Mouse (Mus musculus): ENCODE measurements around the gene Cc2d2b. TPM values are rescaled to one million over a fixed set of nuclear protein-coding genes. Genes with fewer than 3 reads are reported as not detected.

The Cc2d2b gene
- total and polyA plus RNA-seq, 3 experiments: not detected

DNA sequence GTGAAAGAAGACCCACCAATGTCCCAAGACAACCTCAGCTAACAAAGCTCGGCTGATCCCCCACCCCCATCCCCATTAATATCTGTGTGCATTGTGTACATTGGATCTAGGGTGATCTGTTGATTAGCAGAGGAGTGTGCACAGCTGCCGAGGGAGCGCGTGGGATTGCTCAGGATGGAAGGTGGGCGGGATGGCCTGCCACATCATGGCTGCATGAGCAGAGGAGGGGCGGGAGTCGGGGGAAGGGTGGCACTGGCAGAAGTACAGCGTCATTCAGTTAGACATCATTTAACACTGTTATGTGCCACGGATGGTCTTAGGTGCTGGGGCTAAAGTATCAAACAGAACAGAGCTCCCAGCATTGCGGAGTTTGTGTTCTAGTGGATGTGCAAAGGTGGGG, 25.0 kb upstream of the Cc2d2b start:
- DNase-seq (ENCODE audit: extremely low read depth): no peak
- in situ Hi-C loops (cut with MboI; ENCODE audit: low pct_ligation_motif_present, low pct_unique_long_range_greater_than_20kb, low sequenced_read_pairs) (loop anchor here (5.0 to 25.0 kb wide), 3 partner anchors 46 to 336 kb away; partner anchors contain the start of genes Entpd1 and Tctn3), dilution Hi-C loops (cut with MboI; ENCODE audit: extremely low pct_ligation_motif_present, extremely low pct_unique_long_range_greater_than_20kb, low sequenced_read_pairs) (no loop called here)
- peaks cover 0 to 6% of the 10 kb centered on the region in 2 experiments; a peak in 2 of 4 replicates for H3K4me1 ChIP-seq (ENCODE audit: control insufficient read depth in 1 of 2, insufficient read depth in 2 of 2)
- H3K4me2 ChIP-seq (ENCODE audit: insufficient read depth, low read depth, poor library complexity, severe bottlenecking): no peak overlapping the region
- no peak overlapping the region for H3K9ac ChIP-seq (ENCODE audit: insufficient read depth, low read depth)
- no peaks in the 10 kb centered on the region for H3K79me2 ChIP-seq (replicated peaks; ENCODE audit: control insufficient read depth, extremely low read depth, insufficient read depth, poor library complexity, severe bottlenecking)
- no peak for TF ChIP-seq RCOR1 (conservative IDR thresholded peaks at IDR 0.05; ENCODE audit: low read depth, low read length)
- TF ChIP-seq E2F4 (IDR thresholded peaks at IDR 0.05; ENCODE audit: insufficient replicate concordance, low read depth, low read length): no peak
- TF ChIP-seq NELFE (IDR thresholded peaks at IDR 0.05; ENCODE audit: low read depth, low read length): no peak
- no peak for TF ChIP-seq MEF2A (IDR thresholded peaks at IDR 0.05; ENCODE audit: borderline replicate concordance, low read depth, low read length)
- TF ChIP-seq ZKSCAN1 (IDR thresholded peaks at IDR 0.05; ENCODE audit: borderline replicate concordance, low read depth, low read length): no peak
- TF ChIP-seq CHD2 (IDR thresholded peaks at IDR 0.05; ENCODE audit: low read length): no peak
- no peak for TF ChIP-seq CTCF (conservative IDR thresholded peaks at IDR 0.05 in 1 of 2, IDR thresholded peaks at IDR 0.05 in 1 of 2; ENCODE audit: low read depth in 2 of 2, low read length in 2 of 2)
- no peak for TF ChIP-seq ZC3H11A (IDR thresholded peaks at IDR 0.05; ENCODE audit: low read depth, low read length)
- no peak for TF ChIP-seq IRF4 (IDR thresholded peaks at IDR 0.05; ENCODE audit: low read depth, low read length)
- no peak for TF ChIP-seq POLR2AphosphoS2 (IDR thresholded peaks at IDR 0.05; ENCODE audit: low read depth, low read length)
- TF ChIP-seq TCF12 (IDR thresholded peaks at IDR 0.05; ENCODE audit: low read depth, low read length): no peak
- no peak for TF ChIP-seq MAFK (IDR thresholded peaks at IDR 0.05; ENCODE audit: insufficient replicate concordance, low read length)
- no peak for TF ChIP-seq JUND (conservative IDR thresholded peaks at IDR 0.05; ENCODE audit: low read depth, low read length)
- no peak for TF ChIP-seq USF1 (IDR thresholded peaks at IDR 0.05; ENCODE audit: low read depth, low read length)
- TF ChIP-seq GABPA (IDR thresholded peaks at IDR 0.05; ENCODE audit: insufficient replicate concordance, low read depth, low read length): no peak
- no peak for TF ChIP-seq TBP (conservative IDR thresholded peaks at IDR 0.05; ENCODE audit: low read depth, low read length)
- no peak overlapping the region for H3K4me3 ChIP-seq (replicated peaks in 1 of 3; ENCODE audit: low read depth in 2 of 3, low read length in 2 of 3, poor library complexity in 1 of 3)
- peaks cover 43 to 83% of the 10 kb centered on the region in 2 experiments for H3K36me3 ChIP-seq (replicated peaks in 1 of 2; ENCODE audit: control insufficient read depth in 1 of 2, insufficient read depth in 1 of 2, low read length in 1 of 2)
- H3K27me3 ChIP-seq (replicated peaks): no peaks in the 10 kb centered on the region
- no peak overlapping the region for H3K27ac ChIP-seq (ENCODE audit: insufficient read depth, low read depth)
- no peaks in the 10 kb centered on the region for H3K9me3 ChIP-seq (replicated peaks; ENCODE audit: low read length)

DNA sequence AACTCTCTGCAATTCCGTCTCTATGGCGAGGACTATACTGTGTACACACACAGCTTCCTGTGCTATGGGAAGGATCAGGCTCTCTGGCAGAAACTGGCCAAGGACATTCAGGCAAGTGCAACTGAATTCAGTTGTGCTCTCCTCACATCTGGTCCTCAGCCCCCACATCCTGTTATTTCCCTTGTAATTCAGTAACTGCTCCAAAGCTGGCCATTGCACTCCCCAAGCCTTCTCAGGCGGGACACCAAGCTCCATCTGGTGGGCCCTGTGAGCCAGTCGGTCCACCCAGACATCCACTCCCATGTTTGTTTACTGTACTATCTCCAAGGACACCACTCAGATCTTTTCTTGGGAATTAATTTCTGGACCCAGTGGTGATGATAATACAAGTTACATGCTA, 22.4 kb upstream of the Cc2d2b start:
- H3K79me2 ChIP-seq (replicated peaks; ENCODE audit: control insufficient read depth, extremely low read depth, insufficient read depth, poor library complexity, severe bottlenecking): no peaks in the 10 kb centered on the region
- no peak overlapping the region for H3K9ac ChIP-seq (ENCODE audit: insufficient read depth, low read depth)
- dilution Hi-C loops (cut with MboI; ENCODE audit: extremely low pct_ligation_motif_present, extremely low pct_unique_long_range_greater_than_20kb, low sequenced_read_pairs) (no loop called here), in situ Hi-C loops (cut with MboI; ENCODE audit: low pct_ligation_motif_present, low pct_unique_long_range_greater_than_20kb, low sequenced_read_pairs) (no loop called here)
- TF ChIP-seq ELF1 (IDR thresholded peaks at IDR 0.05; ENCODE audit: low read depth, low read length): no peak
- no peak for TF ChIP-seq POLR2A (IDR thresholded peaks at IDR 0.05; ENCODE audit: low read depth, low read length)
- TF ChIP-seq ZMIZ1 (IDR thresholded peaks at IDR 0.05; ENCODE audit: low read depth, low read length): no peak
- no peak for TF ChIP-seq PAX5 (IDR thresholded peaks at IDR 0.05; ENCODE audit: low read length)
- TF ChIP-seq MAZ (IDR thresholded peaks at IDR 0.05; ENCODE audit: low read depth, low read length): no peak
- TF ChIP-seq NRF1 (IDR thresholded peaks at IDR 0.05; ENCODE audit: low read depth, low read length): no peak
- no peak for TF ChIP-seq POLR2AphosphoS2 (IDR thresholded peaks at IDR 0.05; ENCODE audit: low read depth, low read length)
- TF ChIP-seq GABPA (IDR thresholded peaks at IDR 0.05; ENCODE audit: insufficient replicate concordance, low read depth, low read length): no peak
- no peak for TF ChIP-seq ETS1 (conservative IDR thresholded peaks at IDR 0.05; ENCODE audit: low read depth, low read length)
- TF ChIP-seq MYC (IDR thresholded peaks at IDR 0.05; ENCODE audit: low read depth, low read length): no peak
- TF ChIP-seq ZNF384 (IDR thresholded peaks at IDR 0.05; ENCODE audit: low read depth, low read length): no peak
- TF ChIP-seq TBP (conservative IDR thresholded peaks at IDR 0.05; ENCODE audit: low read depth, low read length): no peak
- TF ChIP-seq RAD21 (IDR thresholded peaks at IDR 0.05; ENCODE audit: low read depth, low read length): no peak
- H3K36me3 ChIP-seq (replicated peaks in 1 of 2; ENCODE audit: control insufficient read depth in 1 of 2, insufficient read depth in 1 of 2, low read length in 1 of 2): peaks cover 53 to 85% of the 10 kb centered on the region in 2 experiments
- DNase-seq (ENCODE audit: extremely low read depth): no peak
- H3K4me1 ChIP-seq (ENCODE audit: control insufficient read depth in 1 of 2, insufficient read depth in 2 of 2): peaks cover 0 to 11% of the 10 kb centered on the region in 2 experiments; a peak in 2 of 4 replicates
- no peak overlapping the region for H3K27ac ChIP-seq (ENCODE audit: insufficient read depth, low read depth)
- H3K27me3 ChIP-seq (replicated peaks): no peaks in the 10 kb centered on the region
- H3K4me3 ChIP-seq (replicated peaks in 1 of 3; ENCODE audit: low read depth in 2 of 3, low read length in 2 of 3, poor library complexity in 1 of 3): no peak overlapping the region
- no peak overlapping the region for H3K4me2 ChIP-seq (ENCODE audit: insufficient read depth, low read depth, poor library complexity, severe bottlenecking)
- H3K9me3 ChIP-seq (replicated peaks; ENCODE audit: low read length): no peaks in the 10 kb centered on the region
